16 mouse cellular contexts compared by ENCODE assay signal in the genomic region with DNA sequence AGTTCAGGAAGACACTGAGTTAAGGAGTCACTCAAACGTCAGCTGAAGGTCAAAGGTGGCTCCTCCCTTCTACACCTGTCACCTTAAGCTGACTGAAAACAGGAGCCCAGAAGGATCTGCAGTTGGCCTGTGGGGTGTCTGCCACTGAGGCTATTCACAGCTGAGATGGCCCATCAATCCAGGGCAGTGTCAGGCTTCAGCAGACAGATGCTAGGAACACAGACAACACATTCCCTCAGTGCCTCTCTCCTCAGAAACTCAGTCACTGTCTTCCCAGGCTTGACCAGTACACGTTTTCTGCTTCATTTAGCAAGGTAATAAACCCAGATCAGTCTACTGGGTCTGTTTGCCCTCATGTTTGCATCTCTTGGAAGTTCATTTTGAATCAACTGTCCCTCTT.
"Had no signal": no experiment of that assay in that cellular context is flagged by ENCODE, and none has a peak within 500 bp of the region (broad histone marks: within the 10 kb centered on the region; RNA-seq: fewer than 3 reads in every experiment).

No protein-coding gene starts in this region.

- H3K4me1 ChIP-seq: liver, embryonic 15.5 days had no signal

- H3K9me3 ChIP-seq: limb, embryonic 13.5 days; liver, embryonic 12.5 days; liver, embryonic 15.5 days; lung, embryonic 15.5 days had no signal

- DNase-seq: kidney, adult 2 months; layer of hippocampus, postnatal 36 days; liver; lung, adult 18-20 months; lung, postnatal 10 days; lung, postnatal 36 days; midbrain, embryonic 14.5 days; thymus, adult 18-20 months; thymus, postnatal 36 days had no signal

- ATAC-seq: intestine, postnatal 0 days; liver, embryonic 12.5 days had no signal

- H3K36me3 ChIP-seq: limb, embryonic 13.5 days; liver, embryonic 12.5 days; liver, embryonic 15.5 days; lung, embryonic 15.5 days had no signal

- H3K27ac ChIP-seq: left cerebral cortex, adult 2 months; limb, embryonic 13.5 days; liver, embryonic 12.5 days; liver, embryonic 15.5 days; lung, embryonic 15.5 days had no signal

- H3K9ac ChIP-seq: limb, embryonic 13.5 days; liver, embryonic 12.5 days; liver, embryonic 15.5 days; lung, embryonic 15.5 days had no signal

- H3K4me2 ChIP-seq: limb, embryonic 13.5 days; liver, embryonic 12.5 days; liver, embryonic 15.5 days; lung, embryonic 15.5 days; midbrain, embryonic 11.5 days had no signal

- H3K4me3 ChIP-seq: left cerebral cortex, adult 2 months; limb, embryonic 13.5 days; liver, embryonic 12.5 days; liver, embryonic 15.5 days; lung, embryonic 15.5 days had no signal
